Mouse (Mus musculus) olfactory bulb, adult 2 months (tissue): ENCODE measurements around the gene Mapk3.

Source experiments
- CTCF ChIP-seq: fragments of 200-500 bp; IDR thresholded peaks from 2 replicates; pipeline ENCODE4 v1.5.1; 2012; ENCODE audit warnings: low read depth, mild to moderate bottlenecking, low read length, moderate library complexity; ENCODE audit not compliant: insufficient read depth
- POLR2A ChIP-seq: fragments of 200-500 bp; IDR thresholded peaks from 2 replicates; pipeline ENCODE4 v1.6.1; 2012; ENCODE audit warnings: mild to moderate bottlenecking, low read depth, low read length, moderate library complexity; ENCODE audit not compliant: insufficient read depth

DNA sequence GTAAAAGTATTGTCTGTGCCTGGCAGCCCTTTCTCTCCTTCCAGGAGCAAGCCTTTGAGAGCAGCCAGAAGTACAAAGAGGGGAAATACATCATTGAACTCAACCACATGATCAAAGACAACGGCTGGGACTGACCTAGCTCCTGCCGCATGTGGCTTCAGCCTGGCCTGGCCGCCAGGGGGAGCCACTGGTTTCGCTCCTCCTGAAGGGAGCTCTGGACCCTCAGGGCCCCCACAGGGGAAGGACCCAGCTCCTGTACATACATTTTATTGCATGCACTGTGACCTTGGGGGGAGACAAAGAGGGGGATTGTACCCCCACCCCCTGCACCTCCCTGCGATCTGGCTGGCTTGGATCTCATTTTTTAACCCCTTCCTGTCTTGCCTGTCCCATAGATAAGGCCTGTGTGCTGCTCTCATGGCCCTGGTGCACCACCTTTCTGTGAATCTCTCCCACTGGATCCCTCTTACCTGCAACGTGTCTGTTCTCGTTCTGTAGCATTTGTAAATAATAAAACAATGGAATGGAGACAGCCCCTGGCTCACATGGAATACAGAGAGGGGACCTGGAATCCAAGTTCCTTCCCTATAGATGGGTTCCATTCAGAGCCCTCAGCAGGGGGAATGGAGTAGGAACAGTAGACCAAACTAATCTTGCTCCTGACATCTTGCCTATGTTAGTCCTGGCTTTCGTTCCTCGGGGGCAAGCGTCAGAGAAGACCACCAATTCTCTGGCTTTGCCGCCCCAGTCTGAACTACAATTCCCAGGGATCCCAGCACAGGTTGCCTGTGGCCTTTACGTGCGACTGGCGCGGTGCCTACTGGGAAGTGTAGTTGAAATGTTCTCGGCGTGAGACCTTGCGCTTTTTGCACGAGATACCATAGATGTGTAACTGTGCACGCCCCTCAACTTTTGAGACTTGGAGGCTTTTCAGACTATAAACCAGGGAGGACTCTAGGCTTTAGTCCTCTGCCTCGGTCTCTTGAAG, 20.9 kb downstream of the Mapk3 start:
- TF ChIP-seq CTCF = peak; percentile 81
- TF ChIP-seq POLR2A = no peak
